Mouse (Mus musculus) forebrain, embryonic 16.5 days (tissue): ENCODE data around the gene Gucd1. TPM values are rescaled to one million over a fixed set of nuclear protein-coding genes. Genes with fewer than 3 reads are reported as not detected.

Source experiments
- ATAC-seq: fragments of 200-750 bp; cut with Nextera tagmentation; 2 replicates; pipeline ENCODE4 v1.8.0; 2017; ENCODE audit warnings: mild to moderate bottlenecking, moderate library complexity
- H3K27ac ChIP-seq: fragments of 300-500 bp; sonication (generic); 2 replicates; pipeline ENCODE4 v1.5.1; 2014; ENCODE audit warnings: low read length, control low read depth
- H3K27me3 ChIP-seq: fragments of 300-500 bp; sonication (generic); replicated peaks from 2 replicates; pipeline ENCODE4 v1.6.1; 2014; ENCODE audit warnings: low read length; ENCODE audit not compliant: control insufficient read depth, insufficient read depth
- H3K36me3 ChIP-seq: fragments of 300-500 bp; sonication (generic); 2 replicates; pipeline ENCODE4 v1.6.1; 2014; ENCODE audit not compliant: control insufficient read depth, insufficient read depth
- H3K4me1 ChIP-seq: fragments of 300-500 bp; sonication (generic); replicated peaks from 2 replicates; pipeline ENCODE4 v1.6.1; 2014; ENCODE audit warnings: low read length; ENCODE audit not compliant: control insufficient read depth, insufficient read depth
- H3K4me2 ChIP-seq: fragments of 300-500 bp; sonication (generic); 2 replicates; pipeline ENCODE4 v1.6.1; 2014; ENCODE audit warnings: mild to moderate bottlenecking, low read length, control low read depth
- H3K4me3 ChIP-seq: fragments of 300-500 bp; sonication (generic); replicated peaks from 2 replicates; pipeline ENCODE4 v1.5.1; 2014; ENCODE audit warnings: mild to moderate bottlenecking, low read length, control low read depth
- H3K9ac ChIP-seq: fragments of 300-500 bp; sonication (generic); replicated peaks from 2 replicates; pipeline ENCODE4 v1.6.1; 2014; ENCODE audit warnings: low read depth, low read length, control low read depth
- H3K9me3 ChIP-seq: fragments of 300-500 bp; sonication (generic); 2 replicates; pipeline ENCODE4 v1.6.1; 2016; ENCODE audit warnings: low read length; ENCODE audit not compliant: control insufficient read depth
- WGBS: fragments of 180-500 bp; shearing (Covaris S2); extraction: QIAGEN DNeasy Blood & Tissue Kit; methylation state at CpG from one replicate; pipeline ENCODE4 v1.1.7; 2014; 5-methylcytosine and 5-hydroxymethylcytosine counted together
- polyA plus RNA-seq: library from polyadenylated mRNA; unstranded; fragments of >200 nt; fragmentation: Nextera tagmentation; extraction: Ambion mirVana; gene quantifications from 2 replicates; pipeline ENCODE4 v1.2.1, GENCODE M21; 2015

The Gucd1 gene
- polyA plus RNA-seq, 1 experiment from 2014 or later: 22.2 TPM

- Histone ChIP-seq H3K27me3 (no peaks in the 10 kb centered on the region), H3K9me3 (no peaks in the 10 kb centered on the region), H3K27ac (no peak overlapping the region), H3K4me3 (no peak overlapping the region), H3K36me3 (no peaks in the 10 kb centered on the region), H3K9ac (no peak overlapping the region), H3K4me1 (peaks cover 11% of the 10 kb centered on the region), H3K4me2 (no peak overlapping the region)
- WGBS: 84% methylated on average over 6 of the region's 6 CpGs
- ATAC-seq: no peak
These were observed 68.9 kb downstream of the Gucd1 start for GRCm38 (mm10) chr10:75448806-75449420.

DNA sequence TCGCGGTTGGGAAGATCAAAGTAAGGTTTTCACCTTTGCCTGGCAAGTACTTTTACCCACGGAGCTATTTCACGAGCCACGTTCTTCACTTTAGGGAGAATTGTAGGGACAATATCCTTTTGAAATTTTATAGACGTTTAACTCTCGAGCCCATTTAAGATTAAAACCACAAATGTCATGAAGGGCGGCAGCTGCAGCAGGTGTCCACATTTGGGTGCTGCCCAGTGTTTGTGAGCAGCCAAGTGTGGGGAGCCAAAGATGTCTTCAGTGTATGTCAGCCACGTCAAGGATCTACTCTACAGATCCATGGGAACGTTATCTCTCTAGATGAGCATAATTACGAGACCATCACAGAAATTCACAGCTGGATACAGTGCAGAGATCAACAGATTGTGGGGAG is 70.3 kb downstream of the Gucd1 start:
- 85% methylated on average over 11 of the region's 11 CpGs for WGBS
- Histone ChIP-seq H3K27me3 (no peaks in the 10 kb centered on the region), H3K4me3 (no peak overlapping the region), H3K9ac (no peak overlapping the region), H3K36me3 (no peaks in the 10 kb centered on the region), H3K27ac (no peak overlapping the region), H3K4me1 (peaks cover 11% of the 10 kb centered on the region), H3K9me3 (no peaks in the 10 kb centered on the region), H3K4me2 (no peak overlapping the region)
- no peak for ATAC-seq

- H3K36me3 ChIP-seq: no peaks in the 10 kb centered on the region
- H3K27ac ChIP-seq: no peak overlapping the region
- H3K4me3 ChIP-seq: no peak overlapping the region
- ATAC-seq: no peak
- no peak overlapping the region for H3K9ac ChIP-seq
- H3K9me3 ChIP-seq: no peaks in the 10 kb centered on the region
- H3K4me1 ChIP-seq: peaks cover 8% of the 10 kb centered on the region
- H3K4me2 ChIP-seq: no peak overlapping the region
- no peaks in the 10 kb centered on the region for H3K27me3 ChIP-seq
- WGBS: 68% methylated on average over 13 of the region's 13 CpGs
These were observed 71.2 kb downstream of the Gucd1 start for GRCm38 (mm10) chr10:75446501-75447083.

GRCm38 (mm10) chr10:75445030-75445429 is 72.7 kb downstream of the Gucd1 start:
- Histone ChIP-seq H3K4me3 (no peak overlapping the region), H3K27ac (no peak overlapping the region), H3K36me3 (no peaks in the 10 kb centered on the region), H3K9ac (no peak overlapping the region), H3K4me2 (no peak overlapping the region), H3K27me3 (no peaks in the 10 kb centered on the region), H3K4me1 (no peaks in the 10 kb centered on the region), H3K9me3 (no peaks in the 10 kb centered on the region)
- ATAC-seq: no peak
- 61% methylated on average over 8 of the region's 8 CpGs for WGBS

- Histone ChIP-seq H3K4me2 (no peak overlapping the region), H3K27me3 (no peaks in the 10 kb centered on the region), H3K4me1 (peaks cover 2% of the 10 kb centered on the region; the same call in 1 of the 2 replicates), H3K9ac (no peak overlapping the region), H3K27ac (no peak overlapping the region), H3K36me3 (no peaks in the 10 kb centered on the region), H3K9me3 (no peaks in the 10 kb centered on the region), H3K4me3 (no peak overlapping the region)
- peak; percentile 79 for ATAC-seq
- WGBS: 73% methylated on average over 19 of the region's 19 CpGs
These were observed 73.5 kb downstream of the Gucd1 start for GRCm38 (mm10) chr10:75444111-75444826.

DNA sequence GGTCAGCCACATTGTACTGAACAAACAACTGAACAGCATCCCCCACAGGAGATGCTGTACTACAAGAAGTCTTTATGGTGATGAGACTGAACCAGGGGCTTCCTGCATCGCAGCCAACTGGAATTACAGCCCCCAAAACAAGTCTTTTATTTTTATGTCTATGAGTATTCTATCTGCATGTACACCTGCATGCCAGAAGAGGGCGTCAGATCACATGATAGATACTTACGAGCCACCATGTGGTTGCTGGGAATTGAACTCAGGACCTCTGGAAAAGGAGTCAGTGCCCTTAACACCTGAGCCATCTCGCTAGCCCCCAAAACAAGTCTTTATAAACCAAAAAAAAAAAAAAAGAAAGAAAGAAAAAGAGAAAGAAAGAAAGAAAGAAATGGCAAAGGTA is 74.8 kb downstream of the Gucd1 start:
- Histone ChIP-seq H3K27ac (no peak overlapping the region), H3K4me3 (no peak overlapping the region), H3K27me3 (no peaks in the 10 kb centered on the region), H3K4me1 (peaks cover 13% of the 10 kb centered on the region), H3K4me2 (no peak overlapping the region), H3K9ac (no peak overlapping the region), H3K9me3 (no peaks in the 10 kb centered on the region), H3K36me3 (no peaks in the 10 kb centered on the region)
- ATAC-seq: no peak
- 81% methylated on average over 4 of the region's 4 CpGs for WGBS

- 85% methylated on average over 4 of the region's 4 CpGs for WGBS
- Histone ChIP-seq H3K4me2 (no peak overlapping the region), H3K9me3 (no peaks in the 10 kb centered on the region), H3K9ac (no peak overlapping the region), H3K27ac (no peak overlapping the region), H3K36me3 (no peaks in the 10 kb centered on the region), H3K27me3 (no peaks in the 10 kb centered on the region), H3K4me3 (no peak overlapping the region), H3K4me1 (peaks cover 18% of the 10 kb centered on the region)
- no peak for ATAC-seq
These were observed 76.0 kb downstream of the Gucd1 start for GRCm38 (mm10) chr10:75441800-75442199.

DNA sequence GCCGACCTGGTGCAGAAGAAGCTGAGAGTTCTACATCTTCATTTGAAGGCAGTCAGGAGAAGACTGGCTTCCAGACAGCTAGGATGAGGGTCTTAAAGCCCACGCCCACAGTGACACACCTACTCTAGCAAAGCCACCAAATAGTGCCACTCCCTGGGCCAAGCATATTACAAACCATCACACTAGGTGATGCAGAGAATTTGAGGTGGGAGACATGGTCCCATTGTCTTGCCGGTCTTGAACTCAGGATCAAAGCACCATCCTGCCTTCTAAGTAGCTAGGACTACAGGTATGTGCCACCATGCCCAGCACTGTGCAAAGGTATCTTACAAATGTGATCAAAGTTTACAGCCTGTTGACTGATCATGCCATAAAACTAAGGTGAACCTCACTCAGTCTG is 77.0 kb downstream of the Gucd1 start:
- no peaks in the 10 kb centered on the region for H3K27me3 ChIP-seq
- no peak overlapping the region for H3K27ac ChIP-seq
- H3K36me3 ChIP-seq: no peaks in the 10 kb centered on the region
- WGBS: 81% methylated on average over 3 of the region's 3 CpGs
- H3K9me3 ChIP-seq: no peaks in the 10 kb centered on the region
- no peak overlapping the region for H3K9ac ChIP-seq
- H3K4me1 ChIP-seq: peaks cover 21% of the 10 kb centered on the region
- no peak overlapping the region for H3K4me2 ChIP-seq
- no peak for ATAC-seq
- H3K4me3 ChIP-seq: no peak overlapping the region

- no peaks in the 10 kb centered on the region for H3K36me3 ChIP-seq
- peak; percentile 54 for ATAC-seq
- peaks cover 21% of the 10 kb centered on the region for H3K4me1 ChIP-seq
- H3K4me2 ChIP-seq: 0 out of 2 replicates have a peak overlapping the region, but pooled peaks have one; percentile 6
- 16% methylated on average over 7 of the region's 7 CpGs for WGBS
- no peaks in the 10 kb centered on the region for H3K27me3 ChIP-seq
- no peak overlapping the region for H3K4me3 ChIP-seq
- H3K9me3 ChIP-seq: no peaks in the 10 kb centered on the region
- no peak overlapping the region for H3K9ac ChIP-seq
- peak overlapping the region; percentile 64 for H3K27ac ChIP-seq
These were observed 78.5 kb downstream of the Gucd1 start for GRCm38 (mm10) chr10:75439211-75439811.
